Mouse (Mus musculus) neural tube, postnatal 0 days (tissue): Measurements from ENCODE around the gene Tcl1. TPM values are rescaled to one million over a fixed set of nuclear protein-coding genes. Genes with fewer than 3 reads are reported as not detected.

Experiments used
- polyA plus RNA-seq: library from polyadenylated mRNA; unstranded; fragments of >200 nt; fragmentation: Nextera tagmentation; extraction: Ambion mirVana; gene quantifications from 2 replicates; pipeline ENCODE4 v1.2.1, GENCODE M21; 2015

The Tcl1 gene
- polyA plus RNA-seq = not detected in 2 replicates

DNA sequence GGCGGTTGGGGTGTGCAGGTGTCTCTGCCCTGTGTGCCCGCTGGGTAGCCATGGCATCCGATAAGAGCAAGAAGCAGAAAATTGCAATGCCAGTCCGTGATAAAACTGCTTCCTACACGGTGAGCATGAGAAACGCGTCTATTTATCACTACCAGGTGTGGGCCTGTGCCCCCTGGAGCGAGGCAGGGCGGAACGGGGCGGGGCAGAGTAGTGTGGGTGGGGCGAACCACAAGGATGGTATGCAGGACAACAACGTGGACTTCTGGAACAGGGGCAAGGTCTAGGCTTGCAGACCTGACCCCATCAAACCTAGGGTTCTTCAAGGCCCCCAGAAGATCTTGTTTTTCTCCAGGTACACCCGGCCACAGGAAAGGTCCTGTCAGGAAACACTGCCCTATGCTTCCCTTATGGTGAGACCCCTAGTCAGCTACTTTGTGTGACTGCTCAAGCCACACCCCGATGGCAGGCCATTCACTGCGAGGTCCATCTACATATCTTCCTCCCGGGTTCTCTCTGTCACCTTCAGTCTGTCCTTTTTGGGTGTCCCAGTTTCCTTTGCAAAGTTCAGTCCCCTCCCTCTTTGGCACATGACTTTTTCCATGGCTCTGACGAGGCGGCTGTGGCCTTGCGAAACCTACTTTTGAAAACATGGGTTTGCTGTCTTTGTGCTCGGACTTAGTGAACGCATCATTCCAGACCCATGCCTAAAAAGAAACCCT lies at the start of gene Tcl1:
TSS of gene Tcl1 (minus strand) at position 193 of the 719 bp plus-strand sequence.

DNA sequence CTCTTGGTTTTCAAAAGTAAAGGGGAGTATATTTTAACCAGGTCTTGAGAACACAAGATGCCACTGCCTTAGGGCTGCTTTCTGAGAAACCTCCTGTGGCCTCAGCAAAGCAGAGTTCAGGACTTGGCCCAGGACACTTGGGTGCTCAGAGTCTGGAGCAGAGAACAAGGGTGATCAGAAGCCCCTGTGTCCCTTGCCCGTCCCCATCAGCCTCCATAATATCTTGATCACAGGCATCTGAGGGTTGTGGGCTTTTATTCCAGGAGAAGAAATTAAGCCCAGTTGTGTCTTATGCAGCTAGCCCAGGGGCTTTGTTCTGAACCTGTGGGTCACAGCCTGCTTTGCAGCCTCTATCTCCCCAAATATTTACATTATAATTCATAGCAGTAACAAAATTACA lies 20.9 kb downstream of the Tcl1 start, which contains the start of gene Tcl1b4:
TSS of gene Tcl1b4 (plus strand) at position 301 of the 400 bp plus-strand sequence.

DNA sequence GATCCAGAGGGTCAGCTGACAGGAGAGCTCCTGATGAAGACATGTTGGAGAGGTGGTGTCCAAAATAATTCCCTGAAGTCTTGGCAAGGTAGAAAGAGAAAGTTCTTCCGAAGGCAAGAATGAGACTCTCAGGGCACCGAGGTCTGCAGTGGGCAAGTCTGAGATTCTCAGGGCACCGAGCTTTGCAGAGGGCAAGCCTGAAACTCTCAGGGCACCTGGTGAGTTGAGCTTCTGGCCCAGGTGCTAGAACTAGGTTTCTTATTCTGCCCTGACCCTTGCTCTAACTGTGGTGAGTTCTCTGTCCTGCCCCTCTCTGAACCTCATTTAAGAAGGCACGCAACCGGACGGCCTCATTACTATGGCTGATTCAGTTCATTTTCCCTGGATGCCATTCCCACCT lies 31.9 kb downstream of the Tcl1 start, which contains the start of gene Tcl1b3:
TSS of gene Tcl1b3 (plus strand) at position 301 of the 400 bp plus-strand sequence.

DNA sequence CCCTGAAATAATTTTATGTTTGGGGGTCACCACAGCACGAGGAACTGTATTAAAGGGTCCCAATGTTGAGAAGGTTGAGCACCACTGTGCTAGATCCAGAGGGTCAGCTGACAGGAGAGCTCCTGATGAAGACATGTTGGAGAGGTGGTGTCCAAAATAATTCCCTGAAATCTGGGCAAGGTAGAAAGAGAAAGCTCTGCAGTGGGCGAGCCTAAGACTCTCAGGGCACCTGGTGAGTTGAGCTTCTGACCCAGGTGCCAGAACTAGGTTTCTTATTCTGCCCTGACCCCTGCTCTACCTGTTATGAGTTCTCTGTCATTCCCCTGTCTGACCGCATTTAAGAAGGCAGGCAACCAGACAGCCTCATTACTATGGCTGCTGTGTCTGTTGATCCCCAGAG lies 46.5 kb downstream of the Tcl1 start, which contains the start of gene Tcl1b5:
TSS of gene Tcl1b5 (plus strand) at position 301 of the 400 bp plus-strand sequence.

Other genes starting within 250 kb of the Tcl1 start
- 1.2 and 1.4 TPM in 2 replicates for gene Syne3, start 213.0 kb downstream of the Tcl1 start, polyA plus RNA-seq
- gene Glrx5, start 190.1 kb downstream of the Tcl1 start, polyA plus RNA-seq = 225 and 244 TPM in 2 replicates
- gene Tcl1b2, start 76.8 kb downstream of the Tcl1 start, polyA plus RNA-seq = not detected in 2 replicates
- not detected in 2 replicates for gene Tcl1b1, start 63.1 kb downstream of the Tcl1 start, polyA plus RNA-seq
- not detected in 2 replicates for gene Tcl1b5, start 46.4 kb downstream of the Tcl1 start, polyA plus RNA-seq
- gene Tcl1b3, start 31.8 kb downstream of the Tcl1 start, polyA plus RNA-seq = not detected in 2 replicates
- gene Tcl1b4, start 20.8 kb downstream of the Tcl1 start, polyA plus RNA-seq = not detected in 2 replicates
- 22.3 and 29.5 TPM in 2 replicates for gene Tunar, start 111.1 kb upstream of the Tcl1 start, polyA plus RNA-seq
- 9.0 and 9.9 TPM in 2 replicates for gene D430019H16Rik, start 231.1 kb upstream of the Tcl1 start, polyA plus RNA-seq